Mouse (Mus musculus) liver, adult 2 months (tissue): ENCODE measurements at regions not wholly inside any gene's neighbourhood (a gene's known extent, or its start where the extent isn't known, plus 50 kb on each side); places are given as distances from the start of the nearest gene placed in this dataset.

Source experiments
- CTCF ChIP-seq: fragments of 200-500 bp; IDR thresholded peaks from 2 replicates; pipeline ENCODE4 v1.5.1; 2011; ENCODE audit warnings: low read depth, low read length, control low read depth
- POLR2A ChIP-seq: fragments of 200-500 bp; IDR thresholded peaks from 2 replicates; pipeline ENCODE4 v1.6.1; 2011; ENCODE audit warnings: low read length, control low read depth; ENCODE audit not compliant: insufficient read depth; ENCODE audit errors: extremely low read depth

GRCm38 (mm10) chr10:87717156-87717555 is 140.9 kb upstream of the Igf1 start:
- no peak for TF ChIP-seq CTCF
- TF ChIP-seq POLR2A = no peak
